In the genomic region with DNA sequence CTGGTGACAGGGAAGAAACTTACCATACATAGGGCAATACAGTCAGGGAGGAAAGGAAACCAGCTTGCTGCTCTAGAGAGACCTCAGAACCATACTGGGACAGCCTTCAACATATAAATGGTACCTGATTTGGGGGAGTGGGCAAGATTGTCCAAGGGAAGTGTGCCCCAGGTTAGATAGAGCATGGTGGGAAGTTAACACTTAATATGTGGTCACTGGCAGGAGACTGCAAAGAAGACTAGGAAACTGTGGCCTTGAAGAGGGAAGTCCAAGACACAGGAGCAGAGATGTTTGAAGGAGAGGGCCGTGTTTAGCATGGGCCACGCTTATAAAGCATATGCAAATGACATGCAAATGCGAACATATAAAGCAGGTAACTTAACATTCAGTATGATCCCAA, we compare ENCODE assay signal across 26 mouse cellular contexts. TPM values are rescaled to one million over a fixed set of nuclear protein-coding genes. Genes with fewer than 3 reads are reported as not detected.
"Had no signal": no experiment of that assay in that cellular context is flagged by ENCODE, and none has a peak within 500 bp of the region (broad histone marks: within the 10 kb centered on the region; RNA-seq: fewer than 3 reads in every experiment).

No protein-coding gene starts in this region.

- ATAC-seq: intestine, embryonic 16.5 days; midbrain, embryonic 15.5 days had no signal

- H3K4me1 ChIP-seq: midbrain, embryonic 15.5 days had no signal

- H3K4me3 ChIP-seq: left cerebral cortex, adult 2 months; liver, embryonic 13.5 days; megakaryocyte, embryonic 14.5 days; midbrain, embryonic 10.5 days; midbrain, embryonic 15.5 days; neural tube, embryonic 12.5 days; neural tube, embryonic 15.5 days; stomach, embryonic 15.5 days had no signal

- DNase-seq: kidney, adult 2 months; kidney, postnatal 10 days; kidney, postnatal 36 days; layer of hippocampus, postnatal 36 days; liver, embryonic 13.5 days; lung, adult 2 months; right cerebral cortex, adult 18-20 months; right cerebral cortex, postnatal 14 days; spleen, adult 18-20 months; thymus, postnatal 25 days had no signal

- H3K27ac ChIP-seq: left cerebral cortex, adult 2 months; liver, embryonic 13.5 days; macrophage; midbrain, embryonic 10.5 days; midbrain, embryonic 15.5 days; neural tube, embryonic 12.5 days; neural tube, embryonic 15.5 days; stomach, embryonic 15.5 days had no signal

- H3K9me3 ChIP-seq: liver, embryonic 13.5 days; megakaryocyte, embryonic 14.5 days; midbrain, embryonic 10.5 days; midbrain, embryonic 15.5 days; neural tube, embryonic 12.5 days; neural tube, embryonic 15.5 days; stomach, embryonic 15.5 days had no signal

- H3K36me3 ChIP-seq: liver, embryonic 13.5 days; midbrain, embryonic 10.5 days; midbrain, embryonic 15.5 days; neural tube, embryonic 12.5 days; neural tube, embryonic 15.5 days; stomach, embryonic 15.5 days had no signal

- H3K9ac ChIP-seq: liver, embryonic 13.5 days; midbrain, embryonic 15.5 days; neural tube, embryonic 12.5 days; neural tube, embryonic 15.5 days; stomach, embryonic 15.5 days had no signal

- H3K4me2 ChIP-seq: liver, embryonic 13.5 days; midbrain, embryonic 15.5 days; neural tube, embryonic 12.5 days; neural tube, embryonic 15.5 days; stomach, embryonic 15.5 days had no signal

- H3K27me3 ChIP-seq: liver, embryonic 13.5 days; megakaryocyte, embryonic 14.5 days; midbrain, embryonic 15.5 days; neural tube, embryonic 12.5 days; neural tube, embryonic 15.5 days; stomach, embryonic 15.5 days had no signal

RNA-seq across cellular contexts. Expression of gene Oit3, which starts 2.5 kb away (rescaled TPM):
- total RNA-seq: layer of hippocampus, postnatal 36 days had no signal

RNA-seq across cellular contexts. Expression of gene Pla2g12b, which starts 40.6 kb away (rescaled TPM):
- total RNA-seq: layer of hippocampus, adult 8-10 months; layer of hippocampus, postnatal 10 days; layer of hippocampus, postnatal 36 days; left cerebral cortex, adult 2 months; left cerebral cortex, postnatal 10 days; left cerebral cortex, postnatal 36 days had no signal
- polyA plus RNA-seq: limb, embryonic 11.5 days; limb, embryonic 14.5 days; macrophage; midbrain, embryonic 10.5 days; midbrain, embryonic 15.5 days; neural tube, embryonic 12.5 days; neural tube, embryonic 15.5 days; thymus, postnatal 0 days had no signal

RNA-seq across cellular contexts. Expression of gene Gm10273, which starts 48.7 kb away (rescaled TPM):
- polyA plus RNA-seq: intestine, embryonic 16.5 days had no signal
